Mouse (Mus musculus) lung, postnatal 36 days (tissue): Measurements from ENCODE around the gene Zfp750.

Experiments
- DNase-seq: peaks from one replicate; pipeline ENCODE4 v3.0.0; 2022; ENCODE audit warnings: mixed read lengths

Zfp750 gene

DNA sequence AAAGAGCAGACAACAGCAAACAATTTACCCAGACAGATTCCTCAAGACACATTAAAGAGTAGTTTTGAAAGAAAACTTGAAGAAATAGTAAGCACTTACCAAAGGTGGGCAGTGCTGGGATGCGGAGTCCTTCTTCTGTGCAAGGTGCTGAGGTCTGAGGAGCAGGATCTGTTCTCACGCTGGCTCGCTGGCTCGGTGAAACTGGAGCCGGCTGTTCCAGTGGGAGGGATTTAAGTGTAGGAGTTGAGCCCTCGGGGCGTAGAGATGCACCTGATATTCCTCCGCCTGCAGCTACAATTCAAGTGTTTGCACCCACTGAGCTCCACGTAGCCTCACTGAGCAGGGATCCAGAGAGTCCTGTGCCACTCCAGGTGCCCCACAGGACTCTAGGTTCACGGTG is at the start of gene Zfp750:
Gene Zfp750 (minus strand): TSS at position 203 of the 400 bp plus-strand sequence.
- peak; percentile 40 for DNase-seq

DNA sequence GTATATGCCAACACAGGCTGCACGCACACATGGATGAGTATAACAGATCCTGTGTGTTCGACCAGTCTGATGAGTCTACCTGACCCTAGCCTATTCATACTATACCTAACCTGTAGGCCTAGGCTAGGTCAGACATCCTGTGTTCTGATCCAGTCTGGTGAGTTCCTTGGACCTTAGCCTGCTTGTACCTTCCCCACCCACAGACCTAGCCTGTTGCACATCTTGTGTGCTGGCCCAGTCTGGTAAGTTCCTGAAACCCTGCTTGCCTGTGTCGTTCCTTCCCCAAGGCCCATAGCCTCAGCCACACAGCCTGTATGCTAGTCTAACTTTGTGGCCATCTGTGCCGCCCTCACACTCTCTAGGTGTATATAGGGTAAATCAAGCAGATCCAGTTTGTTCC is 45.1 kb upstream of the Zfp750 start:
- DNase-seq, result no peak

DNA sequence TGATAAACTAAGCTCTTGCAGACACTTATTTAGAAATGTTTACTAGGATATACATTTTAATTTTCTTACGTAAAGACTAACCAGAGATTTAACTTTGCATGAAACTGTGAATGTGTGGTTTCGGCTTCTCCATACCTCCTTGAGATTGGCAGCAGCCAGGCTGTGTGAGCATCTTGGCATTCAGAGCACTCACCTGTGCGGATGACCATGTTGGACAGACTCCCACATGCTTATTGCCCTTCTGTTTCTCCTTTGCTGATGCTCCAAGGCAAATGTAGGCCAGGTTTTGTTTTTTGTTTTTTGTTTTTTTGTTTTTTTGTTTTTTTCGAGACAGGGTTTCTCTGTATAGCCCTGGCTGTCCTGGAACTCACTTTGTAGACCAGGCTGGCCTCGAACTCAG is 44.2 kb upstream of the Zfp750 start:
- DNase-seq, result no peak

DNA sequence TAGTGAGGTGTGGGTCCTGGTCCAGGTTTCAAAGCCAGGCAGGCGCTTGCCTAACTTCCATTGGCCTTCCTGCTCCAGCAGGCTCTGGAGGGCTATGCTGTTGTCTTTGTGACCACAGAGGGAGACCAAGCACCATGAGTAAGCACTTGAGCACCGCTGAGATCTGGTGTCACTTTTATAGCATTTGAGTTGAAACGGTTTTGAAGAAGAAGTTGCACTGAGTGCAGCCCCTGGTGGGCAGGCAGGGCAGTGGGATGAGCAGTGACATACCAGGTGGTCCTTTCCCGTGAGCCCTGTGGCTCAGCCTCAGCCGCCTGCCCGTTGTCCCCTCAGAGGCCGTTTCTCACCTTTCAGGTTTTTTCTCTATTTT is 41.1 kb upstream of the Zfp750 start:
- no peak for DNase-seq

DNA sequence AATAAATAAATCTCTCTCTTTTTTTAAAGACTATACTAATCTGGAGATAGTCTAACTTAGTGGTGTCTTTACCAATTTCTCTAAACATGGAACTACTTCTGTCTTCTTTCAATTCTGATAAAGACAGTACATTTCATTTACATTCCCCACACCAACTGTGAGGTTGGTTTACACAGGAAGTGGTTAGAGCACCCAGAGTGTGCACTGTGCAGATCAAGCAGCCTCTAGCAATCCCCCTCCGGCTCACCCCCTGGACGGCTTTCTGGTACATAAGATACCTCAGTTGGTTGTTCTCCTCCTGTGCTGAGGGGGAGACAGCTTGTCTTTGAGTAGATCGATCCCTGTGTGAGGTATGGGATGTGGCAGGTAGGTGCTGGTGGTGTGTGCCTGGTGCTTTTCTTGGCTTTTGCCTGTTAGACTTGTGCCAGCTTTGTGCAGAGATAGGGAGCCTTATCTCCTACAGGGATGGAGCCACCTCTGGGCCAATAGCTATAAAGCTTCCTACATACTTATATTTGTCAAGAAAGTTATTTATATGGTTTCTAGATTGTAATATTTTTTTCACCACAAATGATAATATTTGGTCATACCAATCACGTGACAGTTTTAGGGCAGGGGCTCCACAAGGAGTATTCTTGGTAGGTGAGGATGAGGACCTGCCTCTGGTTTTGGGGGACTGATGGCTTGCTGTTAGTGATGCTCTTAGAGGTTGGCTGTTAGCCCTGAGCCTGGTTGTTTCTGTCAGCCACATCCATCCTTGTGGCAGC is 40.6 kb upstream of the Zfp750 start:
- no peak for DNase-seq

DNA sequence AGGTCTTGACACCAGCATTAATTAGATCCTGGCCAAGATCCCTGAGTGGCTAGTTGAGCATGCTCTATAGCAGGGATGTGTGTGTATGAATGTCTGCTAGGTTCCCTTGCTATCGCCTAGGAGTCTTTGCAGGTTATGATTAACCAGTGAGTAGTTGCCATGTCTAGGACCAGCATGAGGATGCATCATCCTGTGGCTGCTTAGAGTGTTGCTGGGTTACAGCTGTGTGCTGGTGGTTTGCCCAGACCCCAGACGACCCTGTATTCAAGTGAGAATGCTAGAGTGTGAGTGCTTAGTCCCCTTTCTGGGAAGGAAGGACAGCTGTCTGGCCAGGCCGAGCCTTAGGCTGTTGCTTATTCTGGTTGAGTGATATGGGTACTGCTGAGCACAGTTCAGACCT is 39.4 kb upstream of the Zfp750 start:
- no peak for DNase-seq

DNA sequence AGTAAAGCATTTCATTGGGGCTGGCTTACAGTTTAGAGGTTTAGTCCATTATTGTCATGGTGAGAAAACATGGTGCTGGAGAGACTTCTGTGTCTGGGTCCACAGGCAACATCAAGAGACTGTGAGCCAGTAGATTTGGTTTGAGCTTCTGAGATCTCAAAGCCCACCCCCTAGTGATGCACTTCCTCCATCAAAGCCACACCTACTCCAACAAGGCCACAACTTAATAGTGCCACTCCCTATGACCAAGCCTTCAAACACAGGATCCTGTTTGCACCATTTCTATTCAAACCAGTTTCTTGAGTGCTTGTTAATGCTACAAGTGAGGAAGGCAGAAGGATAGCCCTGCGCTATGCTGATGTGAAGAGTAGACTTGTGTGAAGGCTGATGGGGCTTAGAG is 38.8 kb upstream of the Zfp750 start:
- no peak for DNase-seq

DNA sequence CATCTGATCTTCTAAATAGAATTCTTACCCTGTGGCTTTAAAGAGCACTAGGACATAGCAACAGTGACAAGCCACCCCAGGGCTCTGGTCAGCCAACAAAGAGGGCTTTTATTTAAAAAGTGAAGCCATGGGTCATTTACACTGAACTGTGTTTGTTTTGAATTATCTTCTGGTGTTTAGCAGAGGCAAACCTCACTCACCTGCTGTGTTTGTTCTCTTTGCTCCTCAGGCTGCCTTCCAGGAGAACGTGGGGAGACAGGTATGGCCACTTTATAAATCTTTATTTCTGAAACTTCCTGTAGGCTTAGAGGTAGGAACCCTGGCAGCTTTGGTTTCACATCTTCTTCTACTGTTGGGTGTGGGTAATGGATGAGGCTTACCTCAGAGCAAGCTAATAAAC is 37.6 kb upstream of the Zfp750 start:
- DNase-seq, result no peak

DNA sequence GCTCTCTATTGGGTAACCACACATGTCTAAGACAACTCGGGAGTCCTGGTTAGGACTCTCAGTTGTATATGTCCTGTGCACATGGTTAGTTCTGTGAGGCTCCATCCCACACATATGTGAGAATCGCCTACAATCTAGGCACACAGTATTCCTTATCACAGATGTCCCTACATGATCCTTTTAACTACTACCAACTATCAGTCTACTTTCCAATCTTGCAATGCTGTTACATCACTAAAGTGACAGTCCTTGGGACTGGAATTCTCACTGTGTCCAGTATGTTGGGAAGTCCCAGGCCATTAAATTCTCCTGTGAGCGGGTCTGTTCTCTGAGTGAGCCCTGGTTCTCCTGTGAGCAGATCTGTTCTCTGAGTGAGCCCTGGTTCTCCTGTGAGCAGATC is 34.3 kb upstream of the Zfp750 start:
- no peak for DNase-seq

DNA sequence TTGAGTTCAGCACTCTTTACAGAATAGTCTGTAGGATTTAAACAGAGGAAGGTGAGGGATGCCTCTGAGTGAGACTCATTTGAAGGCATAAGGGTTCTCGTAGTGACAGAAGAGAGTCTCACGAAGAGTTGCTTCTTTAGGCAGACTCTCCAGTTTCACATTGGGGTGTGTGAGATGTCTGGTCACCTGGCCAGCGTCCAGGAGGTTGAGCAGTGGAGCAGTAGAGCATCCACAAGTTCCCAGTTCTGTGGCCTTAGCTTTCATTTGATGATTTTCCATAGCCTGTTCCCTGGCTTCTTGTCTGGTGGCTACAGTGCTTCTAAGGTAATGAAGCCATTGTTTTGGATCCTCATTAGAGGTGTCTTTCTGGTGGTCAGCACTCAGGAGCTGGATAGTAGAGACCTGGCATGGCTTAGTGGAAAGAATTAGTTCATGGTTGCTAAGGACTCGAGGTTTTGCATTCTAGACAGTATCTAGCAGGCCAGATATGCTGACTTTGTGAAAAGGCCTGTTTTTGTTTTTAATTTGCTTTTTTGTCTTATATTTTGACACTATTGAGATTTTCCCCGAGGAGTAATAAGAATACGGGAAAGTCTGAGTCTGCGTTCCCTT is 33.8 kb upstream of the Zfp750 start:
- no peak for DNase-seq

DNA sequence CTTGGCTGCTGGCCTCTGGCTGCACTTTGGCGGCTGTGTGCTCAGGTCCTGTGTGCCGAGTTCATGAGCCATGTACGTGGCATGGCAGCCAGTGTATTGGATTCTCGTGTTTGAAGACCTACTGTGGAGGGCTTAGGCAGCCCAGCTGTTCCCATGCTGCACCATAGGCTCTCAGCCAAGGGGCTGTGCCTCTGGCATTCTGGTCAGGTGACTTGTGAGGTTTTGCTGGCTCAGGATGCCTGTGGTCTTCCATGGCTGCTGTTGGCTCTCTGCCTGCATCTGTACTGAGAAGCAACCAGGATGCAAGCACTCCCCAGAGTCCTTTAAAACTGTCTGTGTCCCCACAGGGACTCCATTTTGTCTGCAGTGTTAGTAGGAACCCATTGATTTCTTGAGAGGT is 33.0 kb upstream of the Zfp750 start:
- no peak for DNase-seq

DNA sequence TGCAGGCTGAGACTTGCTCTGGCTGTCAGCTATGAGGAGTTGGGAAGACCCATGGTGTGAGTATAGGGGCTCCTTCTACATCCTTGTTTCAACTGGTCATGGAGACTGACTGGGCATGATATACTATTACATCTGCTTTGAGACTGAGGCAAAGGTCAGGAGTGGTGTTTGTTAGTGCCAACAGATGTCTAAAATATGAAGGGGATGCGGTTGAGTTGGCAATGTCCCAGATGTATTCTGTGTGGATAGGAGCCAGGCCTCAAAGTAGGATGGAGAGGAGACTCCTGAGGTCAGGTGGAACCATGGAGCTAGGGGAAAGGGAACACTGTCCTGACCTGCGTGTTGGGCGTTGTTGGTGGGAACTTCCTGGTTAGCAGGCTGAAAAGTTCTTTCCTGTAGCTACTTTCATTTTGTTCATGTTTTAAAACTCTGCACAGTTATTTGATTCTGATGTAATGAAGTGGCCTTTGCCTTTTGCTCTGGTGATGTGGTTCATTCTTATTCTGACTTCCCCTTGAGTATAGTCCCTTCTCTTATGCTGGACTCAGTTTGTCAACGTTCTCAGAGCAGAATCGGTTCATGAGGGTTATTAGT is 32.2 kb upstream of the Zfp750 start:
- DNase-seq, result no peak

DNA sequence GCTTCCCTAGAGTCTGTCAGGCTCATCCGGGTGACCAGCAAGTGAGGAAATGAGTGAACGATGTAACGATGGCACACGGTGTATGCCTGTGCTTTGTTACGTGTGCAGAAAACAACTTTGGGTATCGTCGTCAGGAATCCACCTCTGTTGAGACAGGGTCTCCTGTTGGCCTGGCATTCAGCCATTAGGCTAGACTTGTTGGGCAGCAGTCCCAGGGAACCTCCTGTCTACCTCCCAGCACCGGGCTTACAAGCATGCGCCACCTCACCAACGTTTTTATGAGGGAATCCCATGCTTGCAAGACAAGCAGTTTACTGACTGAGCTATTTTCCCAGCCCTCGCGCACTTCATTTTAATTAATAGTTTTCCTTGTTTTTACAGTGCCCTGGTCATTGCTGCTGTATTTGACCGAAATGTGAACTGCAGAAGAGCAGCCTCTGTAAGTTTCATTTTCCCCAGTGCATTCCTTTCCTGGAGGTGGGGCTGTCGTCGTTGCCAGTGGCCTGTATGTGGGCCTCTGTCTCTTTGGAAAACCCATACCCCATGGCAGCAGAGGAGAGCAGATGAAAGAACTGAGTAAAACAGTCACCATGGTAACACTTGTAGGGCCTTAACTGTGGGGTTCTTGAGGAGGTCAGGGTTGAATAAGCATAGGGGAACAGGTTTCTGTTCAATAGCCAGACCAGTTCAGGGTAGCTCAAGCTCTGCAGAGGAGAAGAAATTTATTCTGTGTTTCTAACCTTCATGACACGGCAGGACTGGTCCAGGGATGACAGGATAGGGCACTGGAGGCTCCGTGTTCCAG is 30.9 kb upstream of the Zfp750 start:
- DNase-seq, result no peak

DNA sequence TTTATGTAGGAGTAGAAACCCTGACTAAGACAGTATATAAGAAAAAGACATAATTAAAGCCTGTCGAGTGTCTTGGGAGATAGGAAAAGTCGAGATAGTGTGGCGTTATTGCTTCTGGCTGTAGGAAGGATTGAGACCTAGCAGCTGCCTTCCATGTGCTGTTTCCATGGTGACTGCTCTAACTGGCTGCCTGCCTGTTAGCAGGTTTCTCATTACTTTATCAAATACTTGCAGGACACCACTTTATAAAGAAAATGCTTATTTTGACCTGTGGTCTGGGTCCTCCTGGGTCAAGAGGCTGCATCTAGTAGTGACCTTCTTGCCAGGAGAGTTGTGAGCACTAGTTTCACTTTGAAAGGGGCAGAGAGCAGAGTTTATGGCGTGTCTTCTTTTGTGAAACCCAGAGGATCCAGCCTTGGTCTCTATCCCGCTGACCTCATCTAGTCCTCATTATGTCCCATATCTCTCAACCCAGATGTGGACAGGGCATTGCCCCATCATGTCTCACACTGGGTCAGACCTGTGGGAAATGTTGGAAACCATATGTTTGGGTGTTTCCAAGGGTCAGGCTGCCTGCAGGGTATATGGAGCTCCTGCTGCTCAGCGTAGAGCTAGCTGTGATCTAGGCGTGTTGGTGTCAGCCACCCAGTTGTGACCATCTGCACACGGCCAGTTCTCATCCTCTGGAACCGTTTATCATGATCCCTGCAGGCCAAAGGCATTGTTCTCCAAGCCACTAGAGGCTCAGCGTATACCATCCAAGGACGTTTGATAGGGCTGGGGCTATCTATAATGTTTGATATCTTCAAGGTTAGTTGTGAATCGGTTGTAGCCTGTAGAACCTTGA is 30.1 kb upstream of the Zfp750 start:
- no peak for DNase-seq

DNA sequence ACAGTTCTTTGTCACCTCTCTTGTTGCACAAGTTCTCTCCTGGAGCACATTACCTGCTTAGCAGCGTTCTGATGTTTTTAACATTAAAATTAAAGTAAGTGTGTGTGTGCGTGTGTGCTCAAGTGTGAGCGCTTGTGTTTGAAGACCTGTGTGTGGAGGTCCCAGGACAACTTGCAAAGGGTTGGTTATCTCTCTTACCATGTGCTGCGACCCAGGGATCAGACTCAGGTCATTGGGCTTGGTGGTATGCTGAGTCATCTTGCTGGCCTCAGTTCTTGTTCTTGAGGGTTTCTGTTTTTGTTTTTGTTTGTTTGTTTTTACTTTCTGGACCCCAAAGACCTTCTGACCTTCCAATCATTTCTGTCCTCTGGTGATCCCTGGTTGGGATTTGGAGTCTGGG is 28.8 kb upstream of the Zfp750 start:
- DNase-seq, result no peak

DNA sequence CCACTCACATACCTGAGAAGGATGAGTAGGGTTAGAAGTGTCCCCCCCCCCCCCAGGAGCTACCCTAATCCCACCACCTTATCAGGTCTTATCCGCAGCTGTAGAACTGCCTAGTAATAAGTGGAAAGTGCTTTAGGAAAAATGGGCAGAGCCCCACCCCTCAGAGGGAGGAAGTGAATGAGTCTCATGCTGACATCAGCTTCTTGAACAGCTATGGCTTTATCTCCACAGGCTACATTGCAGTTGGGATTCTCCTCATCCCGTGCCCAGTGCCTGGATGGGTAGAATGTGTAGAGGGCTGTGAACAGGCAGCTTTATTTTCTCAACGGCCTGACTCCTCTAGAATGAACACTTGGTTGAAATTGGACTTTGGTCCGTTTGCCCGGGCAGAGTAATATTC is 28.1 kb upstream of the Zfp750 start:
- DNase-seq, result no peak

DNA sequence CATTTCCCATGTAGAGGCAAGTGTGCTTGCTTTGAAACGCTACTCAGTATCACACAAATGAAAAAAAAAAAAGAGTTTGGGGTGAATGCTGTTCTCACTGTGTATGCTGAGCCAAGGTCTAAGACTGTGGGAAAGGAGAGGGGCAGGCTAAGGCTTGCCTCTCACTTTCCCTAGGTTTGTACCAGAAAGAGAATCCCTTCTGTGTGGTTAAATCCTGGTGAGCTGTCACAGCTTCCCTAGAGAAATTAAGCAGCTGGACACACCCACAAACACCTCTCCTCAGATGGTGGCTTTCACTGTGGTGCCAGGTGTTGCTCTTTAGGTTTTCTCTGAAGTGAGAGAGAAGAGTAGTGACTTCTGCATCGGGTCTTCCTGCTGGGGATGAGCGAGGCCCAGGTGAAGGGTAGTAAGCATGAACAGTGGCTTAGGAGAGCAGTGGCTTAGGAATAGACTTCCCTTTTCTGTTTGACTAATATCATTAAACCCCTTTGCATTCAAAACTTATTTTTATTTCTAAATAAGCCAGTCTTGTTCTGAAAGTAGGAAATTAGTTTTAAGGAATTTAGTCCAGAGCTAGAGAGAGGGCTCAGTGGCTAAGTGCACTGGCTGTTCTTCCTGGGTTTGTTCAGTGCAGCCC is 26.4 kb upstream of the Zfp750 start:
- no peak for DNase-seq

DNA sequence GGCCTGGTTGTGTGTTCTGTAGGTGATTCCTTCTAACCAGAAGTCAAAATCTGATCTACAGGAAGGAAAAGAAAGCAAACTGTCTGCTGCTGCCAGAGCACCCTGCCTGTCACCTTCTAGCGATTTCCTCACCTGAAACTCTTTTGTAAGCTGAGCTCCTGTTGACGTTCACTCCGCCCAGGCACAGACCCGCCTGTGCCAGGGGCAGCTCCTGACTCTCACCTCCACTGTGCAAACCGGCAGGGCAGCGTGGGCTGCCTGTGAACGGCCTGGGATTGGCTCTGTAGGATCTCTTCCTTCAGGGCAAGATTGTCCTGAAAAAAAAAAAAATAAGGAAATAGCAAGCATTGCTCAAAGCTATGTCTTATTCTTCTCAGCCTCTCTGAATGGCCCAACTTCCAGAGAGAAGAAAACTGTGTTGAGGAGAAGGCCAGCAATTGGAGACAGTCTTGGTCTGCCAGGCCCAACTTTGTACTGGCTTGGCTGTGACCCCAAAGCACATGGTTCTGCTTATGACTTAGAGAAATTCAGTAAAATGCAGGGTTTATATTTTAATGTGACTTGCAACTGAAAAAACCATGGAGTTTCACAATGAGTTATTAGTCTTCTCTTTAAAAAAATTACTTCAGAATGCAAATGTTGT is 25.7 kb upstream of the Zfp750 start:
- DNase-seq, result peak; percentile 52

DNA sequence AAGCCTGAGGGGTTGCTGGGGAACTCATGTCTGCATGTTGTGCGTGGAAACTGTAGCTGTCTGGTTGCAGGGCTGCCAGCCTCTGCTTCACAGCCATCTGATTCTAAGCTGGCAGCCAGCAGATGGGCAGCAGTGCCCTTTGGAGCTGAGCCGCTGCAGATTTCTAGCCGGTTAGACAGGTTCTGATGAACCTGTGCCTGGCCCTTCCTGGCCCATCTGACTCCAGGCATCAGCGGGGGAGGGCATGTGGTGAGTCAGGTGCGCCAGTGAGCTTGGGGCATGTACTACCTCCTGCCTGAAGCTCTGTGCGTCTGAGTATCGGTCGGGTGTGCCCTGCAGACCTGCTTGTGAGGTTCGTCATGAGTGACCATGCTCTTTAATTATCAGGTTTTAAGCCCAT is 24.8 kb upstream of the Zfp750 start:
- peak; percentile 73 for DNase-seq

DNA sequence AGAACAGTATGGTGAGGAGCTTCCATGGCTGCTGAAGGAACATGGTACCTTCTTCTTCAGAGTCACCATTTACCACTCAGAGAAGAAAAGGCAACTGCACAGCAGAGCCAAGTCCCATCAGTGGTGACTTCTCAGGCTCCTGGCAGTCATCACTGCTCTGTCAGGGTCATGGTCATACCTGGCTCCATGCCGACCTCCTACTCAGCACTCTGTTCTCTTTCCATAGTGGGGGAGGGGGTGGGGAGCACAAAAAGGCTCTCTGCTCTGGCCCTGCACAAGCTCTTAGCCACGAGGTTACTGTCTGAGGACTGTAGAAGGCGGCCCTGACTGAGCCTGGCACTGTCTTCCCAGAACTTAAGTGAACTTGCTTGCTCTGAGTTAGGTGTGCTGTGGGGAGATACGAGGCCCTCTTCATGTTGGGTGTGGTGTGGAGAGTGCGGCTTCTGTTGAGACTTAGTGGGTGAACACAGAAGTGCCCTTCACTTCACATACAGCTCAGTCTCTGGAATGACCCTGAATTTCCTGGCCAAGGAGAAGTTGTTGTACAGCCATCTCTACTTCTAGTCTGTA is 24.2 kb upstream of the Zfp750 start:
- no peak for DNase-seq

DNA sequence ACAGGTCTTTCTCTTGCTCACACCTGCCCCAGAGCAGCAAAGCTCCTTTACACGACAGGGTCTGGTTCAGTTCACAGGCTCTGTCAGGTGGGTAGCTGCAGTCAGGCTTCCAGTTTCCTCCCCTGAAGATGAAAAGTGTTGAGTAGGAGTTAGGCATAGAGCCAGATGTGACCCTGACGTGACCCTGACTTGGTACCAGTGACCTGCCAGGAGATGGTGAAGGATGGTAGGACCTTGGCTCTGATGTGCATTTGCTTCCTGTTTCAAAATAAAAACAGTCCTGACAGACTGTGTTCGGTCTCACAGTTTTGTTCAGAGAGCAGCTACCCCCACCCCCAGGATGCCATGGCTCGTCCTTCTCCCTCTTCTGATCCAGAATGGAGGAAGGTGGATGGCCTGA is 23.3 kb upstream of the Zfp750 start:
- no peak for DNase-seq
